Mouse (Mus musculus): ENCODE measurements at regions not wholly inside any gene's neighbourhood (a gene's known extent, or its start where the extent isn't known, plus 50 kb on each side); places are given as distances from the start of the nearest gene placed in this dataset.
"Not testable (repeated sequence)": the region's sequence is repeated elsewhere in the genome, so short reads cannot be mapped to it uniquely, and the experiment has no call there.

- no peak for DNase-seq
These were observed 288.6 kb upstream of the Arglu1 start for GRCm38 (mm10) chr8:8978969-8979368.

GRCm38 (mm10) chr8:8973769-8974168 is 283.4 kb upstream of the Arglu1 start:
- no peak for DNase-seq

- DNase-seq = no peak
These were observed 283.0 kb upstream of the Arglu1 start for GRCm38 (mm10) chr8:8973334-8973733.

- no peak for DNase-seq
These were observed 280.5 kb upstream of the Arglu1 start for GRCm38 (mm10) chr8:8970776-8971175.

- no peak for DNase-seq
These were observed 280.0 kb upstream of the Arglu1 start for GRCm38 (mm10) chr8:8970346-8970745.

- DNase-seq = peak; percentile 13
These were observed 279.0 kb upstream of the Arglu1 start for GRCm38 (mm10) chr8:8969112-8969950.

- DNase-seq = no peak
These were observed 276.3 kb upstream of the Arglu1 start for GRCm38 (mm10) chr8:8966658-8967048.

GRCm38 (mm10) chr8:8965983-8966657 is 275.8 kb upstream of the Arglu1 start:
- no peak for DNase-seq

GRCm38 (mm10) chr8:8960221-8960620 is 269.9 kb upstream of the Arglu1 start:
- no peak for DNase-seq

GRCm38 (mm10) chr8:8959787-8960093 is 269.4 kb upstream of the Arglu1 start:
- DNase-seq = no peak

GRCm38 (mm10) chr8:8959021-8959786 is 268.9 kb upstream of the Arglu1 start:
- DNase-seq = no peak

- DNase-seq = not testable (repeated sequence)
These were observed 267.8 kb upstream of the Arglu1 start for GRCm38 (mm10) chr8:8958140-8958539.

- DNase-seq = no peak
These were observed 261.9 kb upstream of the Arglu1 start for GRCm38 (mm10) chr8:8952212-8952611.

- no peak for DNase-seq
These were observed 260.9 kb upstream of the Arglu1 start for GRCm38 (mm10) chr8:8951186-8951585.

GRCm38 (mm10) chr8:8947516-8948161 is 257.3 kb upstream of the Arglu1 start:
- DNase-seq = no peak

GRCm38 (mm10) chr8:8942991-8943390 is 252.7 kb upstream of the Arglu1 start:
- DNase-seq = no peak

- DNase-seq = no peak
These were observed 250.6 kb upstream of the Arglu1 start for GRCm38 (mm10) chr8:8940899-8941298.

- no peak for DNase-seq
These were observed 248.2 kb upstream of the Arglu1 start for GRCm38 (mm10) chr8:8938536-8938935.

- DNase-seq = no peak
These were observed 242.1 kb upstream of the Arglu1 start for GRCm38 (mm10) chr8:8932466-8932865.

- DNase-seq = no peak
These were observed 241.4 kb upstream of the Arglu1 start for GRCm38 (mm10) chr8:8931746-8932145.

- DNase-seq = no peak
These were observed 237.9 kb upstream of the Arglu1 start for GRCm38 (mm10) chr8:8928074-8928862.

GRCm38 (mm10) chr8:8921446-8921845 is 231.1 kb upstream of the Arglu1 start:
- DNase-seq = no peak
